Mouse (Mus musculus) intestine, embryonic 15.5 days (tissue): ENCODE measurements at regions not wholly inside any gene's neighbourhood (a gene's known extent, or its start where the extent isn't known, plus 50 kb on each side); places are given as distances from the start of the nearest gene placed in this dataset.

Experiments used
- ATAC-seq: fragments of 200-750 bp; cut with Nextera tagmentation; 2 replicates; pipeline ENCODE4 v1.8.0; 2017; ENCODE audit warnings: moderate TSS enrichment, moderate library complexity
- H3K27ac ChIP-seq: fragments of 300-500 bp; sonication (generic); 2 replicates; pipeline ENCODE4 v1.5.1; 2015; ENCODE audit warnings: mild to moderate bottlenecking, inconsistent platforms
- H3K27me3 ChIP-seq: fragments of 300-500 bp; sonication (generic); replicated peaks from 2 replicates; pipeline ENCODE4 v1.6.1; 2015; ENCODE audit warnings: inconsistent platforms
- H3K36me3 ChIP-seq: fragments of 300-500 bp; sonication (generic); 2 replicates; pipeline ENCODE4 v1.6.1; 2015; ENCODE audit warnings: inconsistent platforms
- H3K4me1 ChIP-seq: fragments of 300-500 bp; sonication (generic); replicated peaks from 2 replicates; pipeline ENCODE4 v1.6.1; 2015; ENCODE audit warnings: inconsistent platforms
- H3K4me2 ChIP-seq: fragments of 300-500 bp; sonication (generic); replicated peaks from 2 replicates; pipeline ENCODE4 v1.6.1; 2015; ENCODE audit warnings: mild to moderate bottlenecking, inconsistent platforms
- H3K4me3 ChIP-seq: fragments of 300-500 bp; sonication (generic); replicated peaks from 2 replicates; pipeline ENCODE4 v1.5.1; 2015; ENCODE audit warnings: inconsistent platforms
- H3K9ac ChIP-seq: fragments of 300-500 bp; sonication (generic); 2 replicates; pipeline ENCODE4 v1.6.1; 2015; ENCODE audit warnings: inconsistent platforms
- H3K9me3 ChIP-seq: fragments of 300-500 bp; sonication (generic); 2 replicates; pipeline ENCODE4 v1.6.1; 2016; ENCODE audit warnings: inconsistent platforms
- WGBS: fragments of 180-500 bp; shearing (Covaris S2); methylation state at CpG from one replicate; pipeline ENCODE4 v1.1.7; 2015; 5-methylcytosine and 5-hydroxymethylcytosine counted together

GRCm38 (mm10) chr11:109088488-109089252 is 55.5 kb downstream of the E030025P04Rik start:
- Histone ChIP-seq H3K27me3 (no peaks in the 10 kb centered on the region), H3K36me3 (no peaks in the 10 kb centered on the region), H3K4me1 (no peaks in the 10 kb centered on the region), H3K9me3 (no peaks in the 10 kb centered on the region), H3K9ac (no peak overlapping the region), H3K4me3 (no peak overlapping the region), H3K27ac (no peak overlapping the region), H3K4me2 (no peak overlapping the region)
- WGBS = 72% methylated on average over 11 of the region's 11 CpGs
- ATAC-seq = no peak

- Histone ChIP-seq H3K4me1 (no peaks in the 10 kb centered on the region), H3K27me3 (no peaks in the 10 kb centered on the region), H3K4me2 (no peak overlapping the region), H3K4me3 (no peak overlapping the region), H3K27ac (no peak overlapping the region), H3K9ac (no peak overlapping the region), H3K9me3 (no peaks in the 10 kb centered on the region), H3K36me3 (no peaks in the 10 kb centered on the region)
- 93% methylated on average over 4 of the region's 4 CpGs for WGBS
- no peak for ATAC-seq
Observed at GRCm38 (mm10) chr11:109081957-109082356, 62.2 kb downstream of the E030025P04Rik start.

GRCm38 (mm10) chr11:109081454-109081853 is 62.7 kb downstream of the E030025P04Rik start:
- Histone ChIP-seq H3K9me3 (no peaks in the 10 kb centered on the region), H3K4me2 (no peak overlapping the region), H3K9ac (no peak overlapping the region), H3K4me3 (no peak overlapping the region), H3K4me1 (no peaks in the 10 kb centered on the region), H3K27me3 (no peaks in the 10 kb centered on the region), H3K36me3 (no peaks in the 10 kb centered on the region), H3K27ac (no peak overlapping the region)
- 32% methylated on average over 10 of the region's 10 CpGs for WGBS
- ATAC-seq = no peak

GRCm38 (mm10) chr11:109080847-109081415 is 63.2 kb downstream of the E030025P04Rik start:
- ATAC-seq = no peak
- H3K9ac ChIP-seq = no peak overlapping the region
- H3K4me3 ChIP-seq = no peak overlapping the region
- H3K4me2 ChIP-seq = no peak overlapping the region
- no peaks in the 10 kb centered on the region for H3K36me3 ChIP-seq
- WGBS = 84% methylated on average over 9 of the region's 9 CpGs
- no peaks in the 10 kb centered on the region for H3K27me3 ChIP-seq
- no peaks in the 10 kb centered on the region for H3K9me3 ChIP-seq
- no peaks in the 10 kb centered on the region for H3K4me1 ChIP-seq
- no peak overlapping the region for H3K27ac ChIP-seq

- H3K27me3 ChIP-seq = no peaks in the 10 kb centered on the region
- no peak overlapping the region for H3K4me2 ChIP-seq
- WGBS = 79% methylated on average over 4 of the region's 4 CpGs
- H3K27ac ChIP-seq = no peak overlapping the region
- no peaks in the 10 kb centered on the region for H3K9me3 ChIP-seq
- H3K9ac ChIP-seq = no peak overlapping the region
- H3K4me3 ChIP-seq = no peak overlapping the region
- H3K36me3 ChIP-seq = no peaks in the 10 kb centered on the region
- ATAC-seq = no peak
- H3K4me1 ChIP-seq = no peaks in the 10 kb centered on the region
Observed at GRCm38 (mm10) chr11:109079466-109079865, 64.7 kb downstream of the E030025P04Rik start.

GRCm38 (mm10) chr11:109076587-109077417 is 67.4 kb downstream of the E030025P04Rik start:
- Histone ChIP-seq H3K27ac (no peak overlapping the region), H3K9me3 (no peaks in the 10 kb centered on the region), H3K4me2 (no peak overlapping the region), H3K4me1 (no peaks in the 10 kb centered on the region), H3K36me3 (no peaks in the 10 kb centered on the region), H3K9ac (no peak overlapping the region), H3K27me3 (no peaks in the 10 kb centered on the region), H3K4me3 (no peak overlapping the region)
- WGBS = 66% methylated on average over 19 of the region's 19 CpGs
- ATAC-seq = no peak

- Histone ChIP-seq H3K4me2 (no peak overlapping the region), H3K27ac (no peak overlapping the region), H3K9me3 (no peaks in the 10 kb centered on the region), H3K4me3 (no peak overlapping the region), H3K9ac (no peak overlapping the region), H3K27me3 (no peaks in the 10 kb centered on the region), H3K4me1 (peaks cover 15% of the 10 kb centered on the region), H3K36me3 (no peaks in the 10 kb centered on the region)
- WGBS = 74% methylated on average over 2 of the region's 2 CpGs
- ATAC-seq = no peak
Observed at GRCm38 (mm10) chr11:109071340-109071739, 72.8 kb downstream of the E030025P04Rik start.

GRCm38 (mm10) chr11:109070412-109070811 is 73.8 kb downstream of the E030025P04Rik start:
- no peaks in the 10 kb centered on the region for H3K36me3 ChIP-seq
- WGBS = 38% methylated on average over 9 of the region's 9 CpGs
- no peak overlapping the region for H3K27ac ChIP-seq
- H3K4me3 ChIP-seq = no peak overlapping the region
- ATAC-seq = 0 out of 2 replicates have a peak, but pooled peaks have one; percentile 48
- no peak overlapping the region for H3K4me2 ChIP-seq
- peaks cover 15% of the 10 kb centered on the region for H3K4me1 ChIP-seq
- no peaks in the 10 kb centered on the region for H3K9me3 ChIP-seq
- no peak overlapping the region for H3K9ac ChIP-seq
- no peaks in the 10 kb centered on the region for H3K27me3 ChIP-seq

GRCm38 (mm10) chr11:109069326-109069709 is 74.9 kb downstream of the E030025P04Rik start:
- Histone ChIP-seq H3K4me3 (no peak overlapping the region), H3K4me2 (no peak overlapping the region), H3K27ac (no peak overlapping the region), H3K4me1 (peaks cover 15% of the 10 kb centered on the region), H3K27me3 (no peaks in the 10 kb centered on the region), H3K9ac (no peak overlapping the region), H3K36me3 (no peaks in the 10 kb centered on the region), H3K9me3 (no peaks in the 10 kb centered on the region)
- WGBS = 51% methylated on average over 6 of the region's 6 CpGs
- ATAC-seq = 0 out of 2 replicates have a peak, but pooled peaks have one; percentile 5

- peak overlapping the region; percentile 19; the same call in 1 of the 2 replicates for H3K4me2 ChIP-seq
- H3K4me1 ChIP-seq = peaks cover 15% of the 10 kb centered on the region
- H3K9ac ChIP-seq = no peak overlapping the region
- no peaks in the 10 kb centered on the region for H3K27me3 ChIP-seq
- 24% methylated on average over 22 of the region's 22 CpGs for WGBS
- H3K4me3 ChIP-seq = no peak overlapping the region
- peak overlapping the region; percentile 22; the same call in 1 of the 2 replicates for H3K27ac ChIP-seq
- ATAC-seq = peak; percentile 84
- no peaks in the 10 kb centered on the region for H3K9me3 ChIP-seq
- H3K36me3 ChIP-seq = no peaks in the 10 kb centered on the region
Observed at GRCm38 (mm10) chr11:109068371-109069325, 75.5 kb downstream of the E030025P04Rik start.

- Histone ChIP-seq H3K27ac (0 out of 2 replicates have a peak overlapping the region, but pooled peaks have one; percentile 22), H3K9ac (no peak overlapping the region), H3K36me3 (no peaks in the 10 kb centered on the region), H3K4me3 (no peak overlapping the region), H3K4me1 (peaks cover 15% of the 10 kb centered on the region), H3K27me3 (no peaks in the 10 kb centered on the region), H3K9me3 (no peaks in the 10 kb centered on the region), H3K4me2 (no peak overlapping the region)
- 61% methylated on average over 7 of the region's 7 CpGs for WGBS
- ATAC-seq = no peak
Observed at GRCm38 (mm10) chr11:109067733-109068132, 76.4 kb downstream of the E030025P04Rik start.
